Mouse (Mus musculus) liver, postnatal 0 days (tissue): ENCODE measurements around the gene Scn1a. TPM values are rescaled to one million over a fixed set of nuclear protein-coding genes. Genes with fewer than 3 reads are reported as not detected.

Experiments
- ATAC-seq: fragments of 200-750 bp; cut with Nextera tagmentation; 2 replicates; pipeline ENCODE4 v1.8.0; 2017; ENCODE audit warnings: mild to moderate bottlenecking, moderate library complexity
- DNase-seq: peaks from one replicate; pipeline ENCODE4 v3.0.0-alpha.2; 2016
- H3K27ac ChIP-seq: fragments of 300-500 bp; sonication (generic); 2 replicates; pipeline ENCODE4 v1.5.1; 2014; ENCODE audit warnings: antibody characterized with exemption, moderate library complexity, mild to moderate bottlenecking, low read depth
- H3K27me3 ChIP-seq: fragments of 300-500 bp; sonication (generic); 2 replicates; pipeline ENCODE4 v1.6.1; 2014; ENCODE audit warnings: low read length, control low read depth, mixed read lengths; ENCODE audit not compliant: insufficient read depth
- H3K36me3 ChIP-seq: fragments of 300-500 bp; sonication (generic); replicated peaks from 2 replicates; pipeline ENCODE4 v1.6.1; 2014; ENCODE audit warnings: mild to moderate bottlenecking, control low read depth, low read length, moderate library complexity, mixed read lengths; ENCODE audit not compliant: insufficient read depth
- H3K4me1 ChIP-seq: fragments of 300-500 bp; sonication (generic); 2 replicates; pipeline ENCODE4 v1.6.1; 2014; ENCODE audit warnings: antibody characterized with exemption, mild to moderate bottlenecking, control low read depth; ENCODE audit not compliant: insufficient read depth
- H3K4me2 ChIP-seq: fragments of 300-500 bp; sonication (generic); 2 replicates; pipeline ENCODE4 v1.6.1; 2014; ENCODE audit warnings: low read depth, mild to moderate bottlenecking, low read length, moderate library complexity, mixed read lengths
- H3K4me3 ChIP-seq: fragments of 300-500 bp; sonication (generic); 2 replicates; pipeline ENCODE4 v1.5.1; 2014; ENCODE audit warnings: low read depth, low read length
- H3K9ac ChIP-seq: fragments of 300-500 bp; sonication (generic); replicated peaks from 2 replicates; pipeline ENCODE4 v1.6.1; 2014; ENCODE audit warnings: mild to moderate bottlenecking, moderate library complexity
- H3K9me3 ChIP-seq: fragments of 300-500 bp; sonication (generic); 2 replicates; pipeline ENCODE4 v1.6.1; 2016; ENCODE audit warnings: mild to moderate bottlenecking, control low read depth, low read length, mixed read lengths
- CTCF ChIP-seq: sonication (generic); IDR thresholded peaks from 2 replicates; pipeline ENCODE4 v1.5.1; 2016; ENCODE audit warnings: antibody characterized with exemption, low read depth
- EP300 ChIP-seq: IDR thresholded peaks from 2 replicates; pipeline ENCODE4 v1.6.1; 2016; ENCODE audit warnings: antibody characterized with exemption, low read depth, mild to moderate bottlenecking
- WGBS: fragments of 180-500 bp; shearing (Covaris S2); extraction: QIAGEN DNeasy Blood & Tissue Kit; methylation state at CpG from one replicate; pipeline ENCODE4 v1.1.7; 2014; ENCODE audit not compliant: insufficient replicate concordance; 5-methylcytosine and 5-hydroxymethylcytosine counted together
- polyA plus RNA-seq: library from polyadenylated mRNA; unstranded; fragments of >200 nt; fragmentation: Nextera tagmentation; extraction: Ambion mirVana; gene quantifications from 2 replicates; pipeline ENCODE4 v1.2.1, GENCODE M21; 2015

The Scn1a gene
- polyA plus RNA-seq, 1 experiment from 2014 or later, result not detected

GRCm38 (mm10) chr2:66462458-66462857 lies 21.8 kb upstream of the Scn1a start:
- Histone ChIP-seq H3K27me3 (no peaks in the 10 kb centered on the region), H3K9ac (no peak overlapping the region), H3K9me3 (no peaks in the 10 kb centered on the region), H3K4me2 (no peak overlapping the region), H3K4me1 (no peaks in the 10 kb centered on the region), H3K27ac (no peak overlapping the region), H3K36me3 (no peaks in the 10 kb centered on the region), H3K4me3 (no peak overlapping the region)
- DNase-seq, result no peak
- no peak for TF ChIP-seq CTCF
- no peak for TF ChIP-seq EP300
- 88% methylated on average over 1 of the region's 1 CpGs for WGBS
- no peak for ATAC-seq

DNA sequence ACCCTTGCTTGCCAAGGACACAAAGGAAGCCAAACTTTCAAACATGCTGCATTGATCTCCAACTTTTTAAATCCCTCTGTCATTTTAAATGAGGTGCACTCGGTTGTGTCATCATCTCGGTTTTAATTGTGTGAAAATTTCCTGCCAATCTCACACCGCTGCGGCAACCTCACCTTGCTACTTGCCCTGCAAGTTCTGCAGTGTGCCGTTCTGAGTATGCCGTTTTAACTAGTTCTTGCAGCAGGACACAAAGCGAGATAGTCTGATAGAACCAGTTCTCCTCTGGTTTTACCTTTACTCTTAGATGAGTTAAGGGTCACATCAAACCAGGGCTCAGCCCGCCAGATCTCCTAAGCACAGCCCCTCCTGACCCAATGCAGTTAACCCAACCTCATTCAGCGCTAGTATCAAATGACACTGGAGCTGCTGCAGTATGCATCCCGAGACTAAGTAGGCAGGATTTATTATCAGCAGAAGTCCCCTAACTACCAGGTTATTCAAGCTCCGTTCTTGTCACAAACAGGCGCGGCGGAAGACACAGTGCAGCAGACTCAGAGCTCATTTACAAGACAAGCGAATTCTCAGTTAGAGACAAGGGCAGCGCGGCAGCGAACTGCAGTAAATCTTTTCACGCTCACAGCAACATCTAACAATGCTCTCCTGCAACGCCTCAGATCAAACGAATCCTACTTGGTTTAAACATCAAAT lies 722 bp downstream of the Scn1a start:
- no peak overlapping the region for H3K4me3 ChIP-seq
- H3K9ac ChIP-seq, result no peak overlapping the region
- peaks cover 6% of the 10 kb centered on the region; the same call in 1 of the 2 replicates for H3K27me3 ChIP-seq
- 9% methylated on average over 21 of the region's 21 CpGs for WGBS
- H3K4me2 ChIP-seq, result no peak overlapping the region
- no peak for TF ChIP-seq CTCF
- no peak for TF ChIP-seq EP300
- H3K4me1 ChIP-seq, result no peaks in the 10 kb centered on the region
- H3K9me3 ChIP-seq, result no peaks in the 10 kb centered on the region
- DNase-seq, result no peak
- H3K36me3 ChIP-seq, result no peaks in the 10 kb centered on the region
- ATAC-seq, result no peak
- no peak overlapping the region for H3K27ac ChIP-seq

GRCm38 (mm10) chr2:66436286-66436685 lies 4.4 kb downstream of the Scn1a start:
- Histone ChIP-seq H3K4me2 (no peak overlapping the region), H3K9ac (no peak overlapping the region), H3K9me3 (no peaks in the 10 kb centered on the region), H3K27me3 (peaks cover 6% of the 10 kb centered on the region; the same call in 1 of the 2 replicates), H3K36me3 (no peaks in the 10 kb centered on the region), H3K4me3 (no peak overlapping the region), H3K4me1 (no peaks in the 10 kb centered on the region), H3K27ac (no peak overlapping the region)
- DNase-seq (no peak), ATAC-seq (no peak)
- 66% methylated on average over 3 of the region's 3 CpGs for WGBS
- TF ChIP-seq CTCF (no peak), EP300 (no peak)

DNA sequence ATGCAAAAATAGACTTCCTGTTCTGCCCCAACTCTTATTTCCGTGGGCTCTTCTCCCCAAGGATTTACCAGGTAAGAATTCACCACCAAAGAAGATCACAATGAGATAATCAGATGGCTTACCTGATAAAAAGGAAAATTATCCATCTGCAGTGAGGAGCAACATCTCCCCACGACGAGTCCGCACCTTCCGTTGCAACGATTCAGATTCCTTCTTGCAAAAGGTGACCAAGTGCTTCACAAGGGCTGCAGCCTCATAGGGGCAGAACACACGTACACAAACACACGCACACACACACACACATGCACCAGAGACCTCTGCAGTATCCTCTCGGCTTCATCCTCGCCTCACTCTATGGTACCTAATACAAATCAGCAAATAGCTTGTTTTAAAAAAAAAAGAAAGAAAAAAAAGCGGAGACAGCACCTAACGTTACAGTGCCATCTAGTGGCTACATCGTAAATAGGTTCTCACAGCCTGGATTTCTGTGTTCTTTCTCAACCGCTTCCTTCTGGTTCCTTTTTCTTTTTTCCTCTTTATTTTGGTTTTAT lies 30.8 kb downstream of the Scn1a start:
- Histone ChIP-seq H3K4me3 (peak overlapping the region; percentile 16; the same call in 1 of the 2 replicates), H3K9me3 (no peaks in the 10 kb centered on the region), H3K4me2 (peak overlapping the region; percentile 65), H3K9ac (no peak overlapping the region), H3K27ac (no peak overlapping the region), H3K36me3 (no peaks in the 10 kb centered on the region), H3K4me1 (0 out of 2 replicates have a peak, but pooled peaks cover 2% of the 10 kb centered on the region), H3K27me3 (peaks cover 11% of the 10 kb centered on the region; the same call in 1 of the 2 replicates)
- TF ChIP-seq CTCF (peak; percentile 69), EP300 (no peak)
- WGBS, result 1% methylated on average over 14 of the region's 14 CpGs
- no peak for ATAC-seq
- no peak for DNase-seq

- 9% methylated on average over 12 of the region's 12 CpGs for WGBS
- H3K4me2 ChIP-seq, result peak overlapping the region; percentile 65
- no peak overlapping the region for H3K4me3 ChIP-seq
- TF ChIP-seq CTCF (no peak), EP300 (no peak)
- H3K27ac ChIP-seq, result no peak overlapping the region
- H3K9ac ChIP-seq, result no peak overlapping the region
- peaks cover 11% of the 10 kb centered on the region; the same call in 1 of the 2 replicates for H3K27me3 ChIP-seq
- DNase-seq (no peak), ATAC-seq (no peak)
- H3K4me1 ChIP-seq, result 0 out of 2 replicates have a peak, but pooled peaks cover 2% of the 10 kb centered on the region
- H3K9me3 ChIP-seq, result no peaks in the 10 kb centered on the region
- no peaks in the 10 kb centered on the region for H3K36me3 ChIP-seq
Measured at GRCm38 (mm10) chr2:66408899-66409739, 31.5 kb downstream of the Scn1a start.

DNA sequence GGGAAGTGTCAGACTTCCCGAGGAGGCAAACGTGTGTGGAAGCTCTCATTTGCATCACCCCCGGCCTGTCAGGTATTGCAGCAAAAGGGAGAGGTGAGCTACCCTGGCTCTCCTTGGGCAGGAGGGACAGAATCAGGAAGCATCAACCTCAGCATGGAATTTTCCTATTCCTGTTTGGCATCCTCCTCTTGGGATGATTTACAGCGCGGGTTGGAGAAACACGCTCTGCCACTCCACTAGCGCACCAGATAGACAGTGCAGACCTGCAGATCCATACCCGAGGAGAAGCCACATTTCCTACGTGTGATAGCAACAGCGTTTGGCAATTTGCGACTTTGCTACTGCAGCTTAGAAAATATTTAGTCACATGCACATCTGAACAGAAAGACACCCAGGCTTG lies 32.2 kb downstream of the Scn1a start:
- no peak for TF ChIP-seq EP300
- TF ChIP-seq CTCF, result no peak
- Histone ChIP-seq H3K27ac (no peak overlapping the region), H3K4me3 (no peak overlapping the region), H3K4me2 (no peak overlapping the region), H3K36me3 (no peaks in the 10 kb centered on the region), H3K9me3 (no peaks in the 10 kb centered on the region), H3K4me1 (0 out of 2 replicates have a peak, but pooled peaks cover 2% of the 10 kb centered on the region), H3K9ac (no peak overlapping the region), H3K27me3 (peaks cover 11% of the 10 kb centered on the region; the same call in 1 of the 2 replicates)
- ATAC-seq, result no peak
- 14% methylated on average over 11 of the region's 11 CpGs for WGBS
- no peak for DNase-seq
